Mouse (Mus musculus) neural tube, embryonic 14.5 days (tissue): Measurements from ENCODE around the gene Renbp. TPM values are rescaled to one million over a fixed set of nuclear protein-coding genes. Genes with fewer than 3 reads are reported as not detected.
A peak's percentile ranks its signal among the peaks of the same experiment; 100 is the strongest.

ENCODE experiments used
- ATAC-seq: fragments of 200-750 bp; cut with Nextera tagmentation; 2 replicates; pipeline ENCODE4 v1.8.0; 2017; ENCODE audit warnings: low read depth, mild to moderate bottlenecking, moderate TSS enrichment, moderate library complexity
- H3K27ac ChIP-seq: fragments of 300-500 bp; sonication (generic); 2 replicates; pipeline ENCODE4 v1.5.1; 2014; ENCODE audit warnings: low read depth, mild to moderate bottlenecking, control low read depth, low read length, moderate library complexity, mixed read lengths
- H3K27me3 ChIP-seq: fragments of 300-500 bp; sonication (generic); 2 replicates; pipeline ENCODE4 v1.6.1; 2014; ENCODE audit warnings: low read length; ENCODE audit not compliant: control insufficient read depth, insufficient read depth
- H3K36me3 ChIP-seq: fragments of 300-500 bp; sonication (generic); 2 replicates; pipeline ENCODE4 v1.6.1; 2014; ENCODE audit warnings: low read length, mixed read lengths; ENCODE audit not compliant: control insufficient read depth, insufficient read depth
- H3K4me1 ChIP-seq: fragments of 300-500 bp; sonication (generic); 2 replicates; pipeline ENCODE4 v1.6.1; 2014; ENCODE audit warnings: low read length; ENCODE audit not compliant: control insufficient read depth, insufficient read depth
- H3K4me2 ChIP-seq: fragments of 300-500 bp; sonication (generic); 2 replicates; pipeline ENCODE4 v1.6.1; 2014; ENCODE audit warnings: mild to moderate bottlenecking, low read depth, low read length, control low read depth
- H3K4me3 ChIP-seq: fragments of 300-500 bp; sonication (generic); 2 replicates; pipeline ENCODE4 v1.5.1; 2014; ENCODE audit warnings: low read depth, low read length, control low read depth, mixed read lengths
- H3K9ac ChIP-seq: fragments of 300-500 bp; sonication (generic); replicated peaks from 2 replicates; pipeline ENCODE4 v1.6.1; 2014; ENCODE audit warnings: low read depth, mild to moderate bottlenecking, control low read depth, low read length, mixed read lengths
- H3K9me3 ChIP-seq: fragments of 300-500 bp; sonication (generic); 2 replicates; pipeline ENCODE4 v1.6.1; 2016; ENCODE audit warnings: low read length; ENCODE audit not compliant: control insufficient read depth
- WGBS: fragments of 180-500 bp; shearing (Covaris S2); extraction: QIAGEN DNeasy Blood & Tissue Kit; methylation state at CpG from one replicate; pipeline ENCODE4 v1.1.7; 2014; 5-methylcytosine and 5-hydroxymethylcytosine counted together
- polyA plus RNA-seq: library from polyadenylated mRNA; unstranded; fragments of >200 nt; fragmentation: Nextera tagmentation; extraction: Ambion mirVana; gene quantifications from 2 replicates; pipeline ENCODE4 v1.2.1, GENCODE M21; 2014

The Renbp gene
- polyA plus RNA-seq, 1 experiment from 2014 or later = 6.5 TPM

- Histone ChIP-seq H3K4me3 (peak overlapping the region; percentile 39), H3K9me3 (no peaks in the 10 kb centered on the region), H3K4me1 (no peaks in the 10 kb centered on the region), H3K27ac (peak overlapping the region; percentile 60), H3K9ac (peak overlapping the region; percentile 63), H3K27me3 (no peaks in the 10 kb centered on the region), H3K4me2 (peak overlapping the region; percentile 59), H3K36me3 (no peaks in the 10 kb centered on the region)
- 35% methylated on average over 13 of the region's 16 CpGs for WGBS
- ATAC-seq = peak; percentile 44
Observed at GRCm38 (mm10) chrX:73881036-73881427, 49.6 kb downstream of the Renbp start.

- 16% methylated on average over 35 of the region's 48 CpGs for WGBS
- no peaks in the 10 kb centered on the region for H3K4me1 ChIP-seq
- peak overlapping the region; percentile 59 for H3K4me2 ChIP-seq
- H3K36me3 ChIP-seq = no peaks in the 10 kb centered on the region
- ATAC-seq = peak; percentile 67
- peak overlapping the region; percentile 39 for H3K4me3 ChIP-seq
- no peaks in the 10 kb centered on the region for H3K9me3 ChIP-seq
- H3K27me3 ChIP-seq = no peaks in the 10 kb centered on the region
- H3K27ac ChIP-seq = peak overlapping the region; percentile 60
- H3K9ac ChIP-seq = peak overlapping the region; percentile 63
Observed at GRCm38 (mm10) chrX:73880194-73881035, 50.2 kb downstream of the Renbp start.

- Histone ChIP-seq H3K36me3 (no peaks in the 10 kb centered on the region), H3K4me1 (no peaks in the 10 kb centered on the region), H3K4me2 (peak overlapping the region; percentile 1; the same call in 1 of the 2 replicates), H3K4me3 (no peak overlapping the region), H3K9ac (no peak overlapping the region), H3K27ac (no peak overlapping the region), H3K27me3 (no peaks in the 10 kb centered on the region), H3K9me3 (no peaks in the 10 kb centered on the region)
- WGBS = 77% methylated on average over 1 of the region's 1 CpGs
- no peak for ATAC-seq
Observed at GRCm38 (mm10) chrX:73877014-73877413, 53.6 kb downstream of the Renbp start.

- Histone ChIP-seq H3K4me3 (no peak overlapping the region), H3K9me3 (no peaks in the 10 kb centered on the region), H3K4me2 (0 out of 2 replicates have a peak overlapping the region, but pooled peaks have one; percentile 14), H3K27ac (no peak overlapping the region), H3K4me1 (no peaks in the 10 kb centered on the region), H3K27me3 (no peaks in the 10 kb centered on the region), H3K9ac (no peak overlapping the region), H3K36me3 (no peaks in the 10 kb centered on the region)
- no peak for ATAC-seq
- 76% methylated on average over 2 of the region's 2 CpGs for WGBS
Observed at GRCm38 (mm10) chrX:73875881-73876280, 54.8 kb downstream of the Renbp start.

Other genes with a start within 250 kb of the Renbp start
- gene Bcap31, start 214.7 kb downstream of the Renbp start, polyA plus RNA-seq = 112 and 132 TPM in 2 replicates
- 9.2 and 10.2 TPM in 2 replicates for gene Abcd1, start 214.3 kb downstream of the Renbp start, polyA plus RNA-seq
- 0.07 and 0.73 TPM in 2 replicates for gene Plxnb3, start 173.8 kb downstream of the Renbp start, polyA plus RNA-seq
- 1.2 and 2.4 TPM in 2 replicates for gene Srpk3, start 156.4 kb downstream of the Renbp start, polyA plus RNA-seq
- 264 and 309 TPM in 2 replicates for gene Idh3g, start 144.0 kb downstream of the Renbp start, polyA plus RNA-seq
- 169 and 171 TPM in 2 replicates for gene Ssr4, start 143.8 kb downstream of the Renbp start, polyA plus RNA-seq
- 5.4 and 6.5 TPM in 2 replicates for gene Pdzd4, start 105.9 kb downstream of the Renbp start, polyA plus RNA-seq
- gene Avpr2, start 38.7 kb downstream of the Renbp start, polyA plus RNA-seq = 0.09 TPM in 1 of 2 replicates, not detected in the other
- gene L1cam, start 34.7 kb downstream of the Renbp start, polyA plus RNA-seq = 107 and 136 TPM in 2 replicates
- gene Arhgap4, start 9.0 kb downstream of the Renbp start, polyA plus RNA-seq = 3.3 and 3.8 TPM in 2 replicates
- gene Naa10, start 8.9 kb downstream of the Renbp start, polyA plus RNA-seq = 94.5 and 106 TPM in 2 replicates
- gene Hcfc1, start 35.5 kb upstream of the Renbp start, polyA plus RNA-seq = 59.6 and 63.5 TPM in 2 replicates
- 31.3 and 39.7 TPM in 2 replicates for gene Irak1, start 93.1 kb upstream of the Renbp start, polyA plus RNA-seq
- gene Opn1mw, start 196.6 kb upstream of the Renbp start, polyA plus RNA-seq = not detected in 2 replicates
- gene Mecp2, start 204.5 kb upstream of the Renbp start, polyA plus RNA-seq = 16.3 and 16.4 TPM in 2 replicates
- gene Tex28, start 237.0 kb upstream of the Renbp start, polyA plus RNA-seq = not detected in 2 replicates
- 0.10 and 0.16 TPM in 2 replicates for gene Tktl1, start 246.4 kb upstream of the Renbp start, polyA plus RNA-seq